Mouse (Mus musculus): ENCODE measurements at regions not wholly inside any gene's neighbourhood (a gene's known extent, or its start where the extent isn't known, plus 50 kb on each side); places are given as distances from the start of the nearest gene placed in this dataset.

- Histone ChIP-seq H3K27me3 (ENCODE audit: insufficient read depth, low read length) (no peaks in the 10 kb centered on the region), H3K36me3 (ENCODE audit: insufficient read depth, low read length) (no peaks in the 10 kb centered on the region), H3K27ac (no peak overlapping the region), H3K4me1 (ENCODE audit: insufficient read depth, low read length) (no peaks in the 10 kb centered on the region), H3K9me3 (ENCODE audit: low read length) (no peaks in the 10 kb centered on the region), H3K4me3 (ENCODE audit: low read length) (no peak overlapping the region), H3K9ac (replicated peaks; ENCODE audit: low read length) (no peak overlapping the region), H3K4me2 (ENCODE audit: low read depth, low read length) (no peak overlapping the region)
- no peak for DNase-seq (ENCODE audit: low spot score)
- no peak for ATAC-seq
- WGBS: 59% methylated on average over 11 of the region's 11 CpGs
- no peak for TF ChIP-seq CTCF (IDR thresholded peaks at IDR 0.05; ENCODE audit: low read depth)
These were observed 776.9 kb upstream of the Pou3f3 start for GRCm38 (mm10) chr1:41918394-41919262.

GRCm38 (mm10) chr1:41933777-41934176, 761.8 kb upstream of the Pou3f3 start:
- H3K4me2 ChIP-seq (ENCODE audit: low read depth, low read length): no peak overlapping the region
- no peak overlapping the region for H3K4me3 ChIP-seq (ENCODE audit: low read length)
- no peak overlapping the region for H3K9ac ChIP-seq (replicated peaks; ENCODE audit: low read length)
- H3K36me3 ChIP-seq (ENCODE audit: insufficient read depth, low read length): no peaks in the 10 kb centered on the region
- DNase-seq (ENCODE audit: low spot score) (no peak), ATAC-seq (no peak)
- no peaks in the 10 kb centered on the region for H3K4me1 ChIP-seq (ENCODE audit: insufficient read depth, low read length)
- no peak for TF ChIP-seq CTCF (IDR thresholded peaks at IDR 0.05; ENCODE audit: low read depth)
- H3K27ac ChIP-seq: no peak overlapping the region
- no peaks in the 10 kb centered on the region for H3K27me3 ChIP-seq (ENCODE audit: insufficient read depth, low read length)
- WGBS: 88% methylated on average over 1 of the region's 1 CpGs
- H3K9me3 ChIP-seq (ENCODE audit: low read length): no peaks in the 10 kb centered on the region

GRCm38 (mm10) chr1:41935912-41936478, 759.6 kb upstream of the Pou3f3 start:
- Histone ChIP-seq H3K4me3 (ENCODE audit: low read length) (no peak overlapping the region), H3K36me3 (ENCODE audit: insufficient read depth, low read length) (no peaks in the 10 kb centered on the region), H3K4me2 (ENCODE audit: low read depth, low read length) (no peak overlapping the region), H3K9me3 (ENCODE audit: low read length) (no peaks in the 10 kb centered on the region), H3K27ac (no peak overlapping the region), H3K4me1 (ENCODE audit: insufficient read depth, low read length) (no peaks in the 10 kb centered on the region), H3K9ac (replicated peaks; ENCODE audit: low read length) (no peak overlapping the region), H3K27me3 (ENCODE audit: insufficient read depth, low read length) (no peaks in the 10 kb centered on the region)
- DNase-seq (ENCODE audit: low spot score) (no peak), ATAC-seq (no peak)
- 61% methylated on average over 7 of the region's 7 CpGs for WGBS
- TF ChIP-seq CTCF (IDR thresholded peaks at IDR 0.05; ENCODE audit: low read depth): no peak

GRCm38 (mm10) chr1:41960982-41961381, 734.6 kb upstream of the Pou3f3 start:
- Histone ChIP-seq H3K4me1 (ENCODE audit: insufficient read depth, low read length) (no peaks in the 10 kb centered on the region), H3K4me2 (ENCODE audit: low read depth, low read length) (no peak overlapping the region), H3K9me3 (ENCODE audit: low read length) (no peaks in the 10 kb centered on the region), H3K36me3 (ENCODE audit: insufficient read depth, low read length) (no peaks in the 10 kb centered on the region), H3K4me3 (ENCODE audit: low read length) (no peak overlapping the region), H3K9ac (replicated peaks; ENCODE audit: low read length) (no peak overlapping the region), H3K27ac (no peak overlapping the region), H3K27me3 (ENCODE audit: insufficient read depth, low read length) (no peaks in the 10 kb centered on the region)
- 72% methylated on average over 2 of the region's 2 CpGs for WGBS
- TF ChIP-seq CTCF (IDR thresholded peaks at IDR 0.05; ENCODE audit: low read depth): peak; percentile 31
- DNase-seq (ENCODE audit: low spot score) (peak; percentile 4), ATAC-seq (no peak)

GRCm38 (mm10) chr1:41981545-41981944, 714.0 kb upstream of the Pou3f3 start:
- Histone ChIP-seq H3K4me1 (ENCODE audit: insufficient read depth, low read length) (no peaks in the 10 kb centered on the region), H3K9ac (replicated peaks; ENCODE audit: low read length) (no peak overlapping the region), H3K9me3 (ENCODE audit: low read length) (no peaks in the 10 kb centered on the region), H3K27me3 (ENCODE audit: insufficient read depth, low read length) (no peaks in the 10 kb centered on the region), H3K4me3 (ENCODE audit: low read length) (no peak overlapping the region), H3K27ac (no peak overlapping the region), H3K4me2 (ENCODE audit: low read depth, low read length) (no peak overlapping the region), H3K36me3 (ENCODE audit: insufficient read depth, low read length) (no peaks in the 10 kb centered on the region)
- no peak for ATAC-seq
- TF ChIP-seq CTCF (IDR thresholded peaks at IDR 0.05; ENCODE audit: low read depth): no peak
- DNase-seq (ENCODE audit: low spot score): no peak
- WGBS: 60% methylated on average over 5 of the region's 5 CpGs

GRCm38 (mm10) chr1:42006235-42006634, 689.3 kb upstream of the Pou3f3 start:
- ATAC-seq (no peak), DNase-seq (ENCODE audit: low spot score) (peak; percentile 13)
- Histone ChIP-seq H3K4me3 (ENCODE audit: low read length) (no peak overlapping the region), H3K4me1 (ENCODE audit: insufficient read depth, low read length) (no peaks in the 10 kb centered on the region), H3K4me2 (ENCODE audit: low read depth, low read length) (no peak overlapping the region), H3K27me3 (ENCODE audit: insufficient read depth, low read length) (no peaks in the 10 kb centered on the region), H3K27ac (no peak overlapping the region), H3K9ac (replicated peaks; ENCODE audit: low read length) (no peak overlapping the region), H3K9me3 (ENCODE audit: low read length) (no peaks in the 10 kb centered on the region), H3K36me3 (ENCODE audit: insufficient read depth, low read length) (no peaks in the 10 kb centered on the region)
- no peak for TF ChIP-seq CTCF (IDR thresholded peaks at IDR 0.05; ENCODE audit: low read depth)
- 63% methylated on average over 6 of the region's 6 CpGs for WGBS

- H3K4me2 ChIP-seq (ENCODE audit: low read depth, low read length): no peak overlapping the region
- H3K9ac ChIP-seq (replicated peaks; ENCODE audit: low read length): no peak overlapping the region
- H3K4me1 ChIP-seq (ENCODE audit: insufficient read depth, low read length): no peaks in the 10 kb centered on the region
- DNase-seq (ENCODE audit: low spot score) (no peak), ATAC-seq (no peak)
- 86% methylated on average over 3 of the region's 3 CpGs for WGBS
- no peak overlapping the region for H3K4me3 ChIP-seq (ENCODE audit: low read length)
- TF ChIP-seq CTCF (IDR thresholded peaks at IDR 0.05; ENCODE audit: low read depth): no peak
- H3K27me3 ChIP-seq (ENCODE audit: insufficient read depth, low read length): no peaks in the 10 kb centered on the region
- no peaks in the 10 kb centered on the region for H3K9me3 ChIP-seq (ENCODE audit: low read length)
- no peaks in the 10 kb centered on the region for H3K36me3 ChIP-seq (ENCODE audit: insufficient read depth, low read length)
- no peak overlapping the region for H3K27ac ChIP-seq
These were observed 687.5 kb upstream of the Pou3f3 start for GRCm38 (mm10) chr1:42008046-42008445.
